Mouse (Mus musculus): ENCODE data around the gene Rps6.

Rps6 gene

DNA sequence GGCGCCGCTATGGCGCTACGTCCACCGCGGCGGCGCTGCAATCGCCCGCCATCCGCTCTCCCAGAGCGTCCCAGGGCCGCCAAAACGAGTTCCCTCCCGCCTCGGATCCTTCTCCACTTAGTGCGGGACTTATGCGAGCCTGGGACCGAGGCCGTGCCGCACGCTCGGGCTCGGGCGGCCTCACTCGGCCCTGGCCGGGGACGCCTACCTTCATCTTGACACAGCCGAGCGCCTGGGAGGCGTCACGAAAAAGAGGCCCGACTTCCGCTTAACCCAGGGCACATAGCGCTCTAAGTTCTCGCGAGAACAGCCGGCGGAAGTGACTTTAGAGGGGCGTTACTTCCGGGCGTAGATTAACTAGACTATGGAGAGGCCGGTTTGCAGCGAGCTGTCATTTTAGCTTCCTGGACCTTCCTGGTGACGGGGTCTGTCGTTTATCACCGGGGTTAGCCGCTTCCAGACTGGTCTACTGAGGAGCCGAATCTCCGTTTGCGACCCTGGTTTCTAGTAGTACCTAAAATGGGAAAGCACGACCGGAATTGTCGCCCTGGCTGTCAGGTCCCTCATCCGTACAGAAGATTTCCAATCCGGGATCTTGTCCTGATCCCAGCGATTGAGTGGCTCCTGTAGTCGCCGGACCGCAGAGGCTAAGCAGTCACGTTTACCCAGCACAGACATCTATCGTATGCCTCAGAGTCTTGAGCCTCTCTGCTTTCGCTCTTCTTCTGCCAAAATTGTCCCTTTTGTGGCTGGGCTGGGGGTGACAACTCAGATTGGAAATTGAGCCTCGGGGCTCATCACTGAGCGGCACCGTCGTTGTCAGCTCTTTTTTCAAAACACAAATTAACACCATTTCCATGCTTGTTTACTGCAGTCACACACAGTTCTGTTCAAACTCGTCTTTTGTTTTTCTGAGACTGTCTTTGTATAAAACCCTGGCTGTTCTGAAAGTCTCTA lies at the start of gene Rps6:
Rps6 (minus strand) TSS at position 300 of the 957 bp plus-strand sequence.
- DNase-seq (ENCODE audit: low read depth) = peak; percentile 98

DNA sequence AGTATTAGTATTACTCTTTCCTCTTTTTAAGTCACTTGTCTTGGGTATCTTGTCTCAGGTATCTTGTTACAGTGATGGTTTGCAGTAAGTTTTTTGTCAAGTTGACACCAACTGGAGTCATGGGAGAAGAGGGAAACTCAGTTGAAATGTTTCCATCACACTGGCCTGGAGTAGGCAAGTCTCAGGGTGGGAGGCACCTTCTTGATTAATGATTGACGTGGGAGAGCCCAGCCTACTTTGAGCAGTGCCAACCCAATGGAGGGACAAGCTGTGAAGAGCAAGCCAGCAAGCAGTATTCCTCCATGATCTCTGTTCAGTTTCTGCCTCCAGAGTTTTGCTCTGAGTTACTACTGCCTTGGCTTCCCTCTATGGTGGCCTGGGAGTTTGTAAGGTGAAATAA lies 48.7 kb upstream of the Rps6 start:
- DNase-seq (ENCODE audit: low read depth) = no peak

DNA sequence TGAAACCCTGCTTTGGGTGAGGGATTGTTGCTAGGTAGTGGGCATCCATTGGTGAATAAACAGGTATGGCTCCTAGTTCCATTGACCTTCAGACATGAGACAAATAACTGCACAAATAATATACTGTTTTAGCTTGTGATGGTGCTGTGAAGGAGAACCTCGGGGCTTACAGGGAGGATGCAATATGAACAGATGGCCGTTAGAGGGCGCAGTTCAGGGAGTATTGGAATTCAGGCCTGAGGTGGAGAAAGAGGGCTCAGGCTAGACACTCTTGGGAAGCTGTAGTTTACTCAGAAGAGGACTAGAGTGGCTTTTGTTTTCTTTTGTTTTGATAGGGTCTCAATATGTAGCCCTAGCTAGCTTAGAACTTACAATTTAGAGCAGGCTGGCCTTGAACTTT lies 47.8 kb upstream of the Rps6 start:
- DNase-seq (ENCODE audit: low read depth) = peak; percentile 36

DNA sequence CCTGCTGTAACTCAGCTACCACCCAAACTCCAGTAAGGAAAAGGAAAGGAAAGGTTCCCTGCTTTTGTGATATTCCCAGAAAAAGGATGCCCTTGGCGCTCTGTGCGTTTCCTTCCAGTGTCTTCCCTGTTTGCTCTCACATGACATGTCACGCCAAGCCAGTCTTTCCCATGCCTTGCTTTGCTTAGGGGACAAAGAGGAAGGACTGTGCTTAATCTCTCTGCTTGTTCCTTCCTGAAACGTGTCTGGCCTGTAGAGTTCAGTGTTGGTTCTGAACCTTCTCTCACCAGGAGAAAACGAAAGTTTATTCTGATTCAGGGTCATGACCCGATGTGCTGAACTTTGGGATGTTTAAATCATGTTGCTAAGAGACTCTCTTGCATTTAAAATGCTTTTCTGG lies 45.1 kb upstream of the Rps6 start:
- DNase-seq (ENCODE audit: low read depth) = no peak

GRCm38 (mm10) chr4:86898791-86899474 lies 41.7 kb upstream of the Rps6 start:
- no peak for DNase-seq (ENCODE audit: low read depth)

- no peak for DNase-seq (ENCODE audit: low read depth)
Measured at GRCm38 (mm10) chr4:86897411-86897810, 40.2 kb upstream of the Rps6 start.

GRCm38 (mm10) chr4:86887879-86888278 lies 30.7 kb upstream of the Rps6 start:
- peak; percentile 55 for DNase-seq (ENCODE audit: low read depth)

DNA sequence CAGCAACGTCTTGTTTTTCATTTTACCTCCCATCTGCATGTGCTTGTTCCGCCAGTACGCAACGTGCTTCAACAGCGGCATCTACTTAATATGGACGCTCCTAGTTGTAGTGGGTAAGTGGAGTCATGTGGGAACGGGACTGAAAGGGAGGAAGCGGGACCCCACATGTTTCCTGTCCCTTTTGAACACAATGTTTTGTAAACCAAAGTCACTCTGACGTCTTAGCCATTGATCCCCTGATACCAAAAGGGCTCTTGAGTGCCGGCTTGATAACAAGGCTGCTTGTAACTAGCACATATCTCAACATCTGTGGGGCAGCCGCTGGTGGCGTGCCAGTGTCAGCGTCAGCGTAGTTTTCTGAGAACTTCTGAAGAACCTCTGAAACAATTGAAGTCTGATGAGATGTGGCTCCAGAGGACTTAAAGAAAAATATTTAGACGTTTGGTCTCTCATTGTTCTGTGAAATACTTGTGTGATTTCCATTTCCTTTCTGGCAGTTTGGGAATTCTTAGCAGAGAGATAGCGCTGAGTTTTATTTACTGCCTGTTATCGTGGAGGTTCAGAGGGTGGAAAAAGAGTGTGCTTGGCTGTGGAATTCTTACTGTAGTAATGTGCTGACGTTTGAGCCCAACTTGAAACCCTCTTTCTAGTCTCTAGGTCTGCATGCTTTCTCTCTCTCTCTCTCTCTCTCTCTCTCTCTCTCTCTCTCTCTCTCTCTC lies 29.1 kb upstream of the Rps6 start:
- DNase-seq (ENCODE audit: low read depth) = peak; percentile 94

DNA sequence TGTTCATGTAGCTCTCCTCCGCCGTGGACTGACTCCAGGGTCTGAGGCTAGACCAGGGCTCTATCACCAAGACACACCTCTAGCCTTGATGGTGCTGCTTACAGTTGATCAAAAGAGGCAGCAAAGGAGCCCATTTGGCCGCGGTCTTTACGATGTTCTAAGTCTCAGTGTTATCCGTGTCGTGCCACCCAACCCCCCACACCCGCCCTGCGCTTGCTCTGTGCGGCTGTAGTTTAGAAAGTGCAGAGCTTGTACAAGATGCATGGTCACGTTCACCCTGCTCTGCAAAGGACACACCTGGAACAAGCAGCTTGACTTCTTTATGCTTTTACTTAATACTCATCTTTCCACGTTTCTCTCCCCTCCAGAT lies 28.6 kb upstream of the Rps6 start:
- DNase-seq (ENCODE audit: low read depth) = no peak

DNA sequence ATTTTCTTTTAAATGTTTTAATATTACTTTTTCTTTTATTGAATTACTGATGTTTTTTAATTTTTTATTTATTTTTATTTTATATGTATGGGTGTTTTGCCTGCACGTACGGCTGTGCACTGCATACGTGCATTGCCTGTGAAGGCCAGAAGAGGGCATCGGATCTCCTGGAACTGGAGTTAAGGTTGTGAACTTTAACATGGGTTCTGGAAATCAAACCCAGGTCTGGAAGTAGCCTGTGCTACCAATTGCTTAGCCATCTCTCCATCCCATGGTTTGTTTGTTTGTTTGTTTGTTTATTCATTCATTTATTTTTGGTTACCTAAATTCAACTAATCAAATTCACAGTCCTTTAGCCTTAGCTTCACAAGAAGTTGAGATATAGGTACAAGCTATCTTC lies 27.7 kb upstream of the Rps6 start:
- peak; percentile 77 for DNase-seq (ENCODE audit: low read depth)

GRCm38 (mm10) chr4:86882413-86882812 lies 25.2 kb upstream of the Rps6 start:
- DNase-seq (ENCODE audit: low read depth) = no peak

DNA sequence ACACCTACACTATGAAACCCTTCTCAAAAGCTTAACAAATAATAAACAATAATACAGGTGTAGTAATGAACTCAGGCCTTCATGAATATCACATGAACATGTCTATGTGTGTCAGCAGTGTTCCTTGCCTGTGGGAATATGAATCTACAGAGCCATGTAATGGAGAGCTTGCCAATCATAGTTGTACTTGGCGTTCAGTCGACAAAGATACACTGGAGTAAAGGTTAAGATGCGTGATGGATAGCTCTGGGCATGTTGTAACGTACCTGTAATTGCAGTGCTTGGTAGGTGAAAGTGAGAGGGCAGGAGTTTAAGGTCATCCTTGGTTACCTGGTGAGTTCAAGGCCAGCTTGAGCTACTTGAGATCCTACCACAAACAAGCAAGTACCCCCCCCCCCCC lies 24.0 kb upstream of the Rps6 start:
- DNase-seq (ENCODE audit: low read depth) = no peak

GRCm38 (mm10) chr4:86879477-86879876 lies 22.3 kb upstream of the Rps6 start:
- no peak for DNase-seq (ENCODE audit: low read depth)

GRCm38 (mm10) chr4:86874146-86874847 lies 17.1 kb upstream of the Rps6 start, which contains the start of gene Acer2:
Gene Acer2 (plus strand): TSS chr4:86874396.
- peak; percentile 92 for DNase-seq (ENCODE audit: low read depth)

DNA sequence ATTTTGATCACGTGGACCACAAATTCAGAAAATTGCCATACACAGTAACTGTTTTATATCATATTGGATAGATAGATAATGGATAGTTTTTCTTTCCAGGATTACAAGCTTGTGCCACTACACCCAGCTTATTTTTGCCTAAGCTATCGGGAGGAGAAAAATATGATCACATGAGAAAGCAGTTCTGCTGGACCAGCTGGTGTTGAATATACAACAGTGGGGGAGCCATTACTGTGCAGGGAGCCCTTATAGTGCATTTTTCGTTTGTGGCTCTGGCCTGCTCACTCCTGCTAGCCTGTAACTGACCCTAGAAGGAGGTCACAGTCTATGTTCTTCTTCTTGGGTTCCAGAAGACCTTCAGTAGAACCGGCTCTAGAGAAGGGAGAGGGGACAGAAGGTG lies 15.9 kb upstream of the Rps6 start:
- no peak for DNase-seq (ENCODE audit: low read depth)

GRCm38 (mm10) chr4:86871988-86872387 lies 14.8 kb upstream of the Rps6 start:
- no peak for DNase-seq (ENCODE audit: low read depth)

DNA sequence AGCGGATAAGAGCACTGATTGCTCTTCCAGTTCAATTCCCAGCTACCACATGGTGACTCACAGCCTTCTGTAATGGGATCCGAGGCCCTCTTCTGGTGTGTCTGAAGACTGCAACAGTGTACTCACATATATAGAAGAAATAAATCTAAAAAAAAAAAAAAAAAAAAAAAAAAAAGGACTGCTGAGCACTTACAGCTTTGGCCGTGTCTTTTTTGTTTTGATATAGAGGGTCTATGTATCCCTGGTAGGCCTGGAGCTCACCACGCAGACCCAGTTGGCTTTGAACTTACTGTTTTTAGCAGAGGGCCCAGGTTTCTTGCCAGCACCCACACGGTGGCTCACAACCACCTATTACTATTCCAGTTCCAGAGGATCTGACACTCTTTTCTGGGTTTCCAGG lies 6.9 kb upstream of the Rps6 start:
- no peak for DNase-seq (ENCODE audit: low read depth)

GRCm38 (mm10) chr4:86858070-86858440 lies 843 bp upstream of the Rps6 start:
- DNase-seq (ENCODE audit: low read depth) = no peak

DNA sequence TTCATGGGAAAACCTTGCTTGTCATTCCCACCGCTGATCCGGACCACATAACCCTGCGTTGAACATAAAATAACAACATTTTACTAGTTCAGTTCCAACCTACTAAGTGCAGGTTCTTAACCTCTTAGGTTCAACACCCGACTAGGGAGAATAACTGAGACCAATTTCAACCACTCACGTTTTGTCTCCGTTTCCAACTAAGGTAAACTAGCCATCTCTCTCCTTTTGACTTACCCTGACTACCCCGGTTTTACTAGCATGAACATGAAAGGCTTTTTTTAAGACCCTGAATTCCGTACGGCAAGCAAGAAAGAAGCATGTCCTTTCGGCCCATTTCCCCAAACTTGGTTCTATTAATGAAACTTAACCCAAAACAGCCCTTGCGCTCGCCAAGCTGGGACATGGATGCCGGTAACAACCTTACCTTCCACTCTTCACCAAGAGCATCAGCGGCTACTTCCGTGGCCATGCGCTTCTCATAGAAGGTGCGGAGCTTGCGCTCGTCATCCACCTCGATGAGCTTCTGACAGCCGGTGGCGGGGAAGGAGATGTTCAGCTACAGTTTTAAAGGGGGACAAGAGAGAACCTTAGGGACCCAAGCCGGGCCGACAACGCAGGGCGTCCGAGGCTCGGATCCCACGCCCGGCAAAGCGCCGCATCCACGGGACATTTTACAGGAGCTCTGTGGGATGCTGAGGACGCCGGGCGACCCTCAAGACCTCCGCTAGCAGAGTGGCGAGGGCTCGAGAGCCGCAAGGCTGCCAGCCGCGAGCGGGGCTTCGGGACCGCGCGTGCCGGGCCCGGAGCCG lies 704 bp downstream of the Rps6 start:
- DNase-seq (ENCODE audit: low read depth) = peak; percentile 54

GRCm38 (mm10) chr4:86852813-86853590 lies 4.2 kb downstream of the Rps6 start:
- no peak for DNase-seq (ENCODE audit: low read depth)

All from naive thymus-derived CD4-positive, alpha-beta T cell, adult 2 months (primary cell).